Mouse (Mus musculus) left cerebral cortex, postnatal 25 days (tissue): ENCODE measurements at regions not wholly inside any gene's neighbourhood (a gene's known extent, or its start where the extent isn't known, plus 50 kb on each side); places are given as distances from the start of the nearest gene placed in this dataset.
A peak's percentile ranks its signal among the peaks of the same experiment; 100 is the strongest.

Experiments
- DNase-seq, 2 experiments: peaks; one replicate each; pipeline ENCODE4 v3.0.0; 2022; ENCODE audit warnings: low spot score in 2 of 2, mixed read lengths in 1 of 2
- intact Hi-C: fragments of 180-260 bp; cut with DNase I; formaldehyde crosslinking; loops from one replicate; pipeline ENCODE4 v1.15.1; 2025

DNA sequence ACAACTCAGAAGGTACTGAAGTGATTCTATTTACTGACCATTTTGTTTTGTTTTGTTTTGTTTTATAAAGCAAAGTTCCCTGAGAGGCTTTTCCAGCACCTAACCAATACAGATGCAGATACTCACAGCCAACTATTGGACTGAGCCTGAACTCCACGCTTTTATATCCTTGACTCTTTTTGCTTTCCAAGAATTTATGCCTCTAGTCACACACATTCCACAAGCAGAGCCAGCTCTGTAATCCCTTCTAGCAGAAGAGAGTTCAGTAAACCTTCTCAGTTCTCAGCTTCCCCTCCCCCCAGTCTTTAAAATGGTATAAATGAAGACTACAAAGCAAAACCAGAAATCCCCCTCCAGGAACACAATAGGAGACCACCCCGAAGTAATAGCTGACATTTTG, 269.0 kb upstream of the 1700003H04Rik start:
- DNase-seq: no peak
- intact Hi-C loops: no loop called here

GRCm38 (mm10) chr3:124820586-124820985, 239.7 kb upstream of the 1700003H04Rik start:
- no peak for DNase-seq
- intact Hi-C loops: no loop called here

DNA sequence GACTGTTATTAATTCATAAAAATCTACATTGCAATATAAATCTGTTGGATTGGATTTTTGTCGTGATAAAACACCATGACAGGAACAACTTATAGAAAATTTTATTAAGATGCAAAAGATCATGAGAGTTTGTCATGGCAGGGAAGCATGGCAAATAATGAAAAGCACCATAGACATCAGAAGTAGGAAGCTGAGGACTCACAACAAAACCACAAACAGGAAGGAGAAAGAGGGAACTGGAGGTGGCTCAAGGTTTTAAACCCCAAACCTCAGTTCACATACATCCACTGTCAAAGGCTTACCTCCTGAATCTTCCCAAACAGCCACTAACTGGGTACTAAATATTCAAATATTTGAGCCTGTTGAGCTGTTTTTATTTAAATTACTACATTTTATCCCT, 226.0 kb upstream of the 1700003H04Rik start:
- intact Hi-C loops: no loop called here
- DNase-seq: no peak

GRCm38 (mm10) chr3:124789220-124790017, 208.5 kb upstream of the 1700003H04Rik start:
- intact Hi-C loops: no loop called here
- no peak for DNase-seq

- DNase-seq: no peak
- intact Hi-C loops: no loop called here
Observed at GRCm38 (mm10) chr3:124788181-124788580, 207.3 kb upstream of the 1700003H04Rik start.

- DNase-seq: no peak
- intact Hi-C loops: no loop called here
Observed at GRCm38 (mm10) chr3:124770326-124770725, 189.4 kb upstream of the 1700003H04Rik start.

- intact Hi-C loops: no loop called here
- DNase-seq: no peak
Observed at GRCm38 (mm10) chr3:124769252-124769651, 188.4 kb upstream of the 1700003H04Rik start.

DNA sequence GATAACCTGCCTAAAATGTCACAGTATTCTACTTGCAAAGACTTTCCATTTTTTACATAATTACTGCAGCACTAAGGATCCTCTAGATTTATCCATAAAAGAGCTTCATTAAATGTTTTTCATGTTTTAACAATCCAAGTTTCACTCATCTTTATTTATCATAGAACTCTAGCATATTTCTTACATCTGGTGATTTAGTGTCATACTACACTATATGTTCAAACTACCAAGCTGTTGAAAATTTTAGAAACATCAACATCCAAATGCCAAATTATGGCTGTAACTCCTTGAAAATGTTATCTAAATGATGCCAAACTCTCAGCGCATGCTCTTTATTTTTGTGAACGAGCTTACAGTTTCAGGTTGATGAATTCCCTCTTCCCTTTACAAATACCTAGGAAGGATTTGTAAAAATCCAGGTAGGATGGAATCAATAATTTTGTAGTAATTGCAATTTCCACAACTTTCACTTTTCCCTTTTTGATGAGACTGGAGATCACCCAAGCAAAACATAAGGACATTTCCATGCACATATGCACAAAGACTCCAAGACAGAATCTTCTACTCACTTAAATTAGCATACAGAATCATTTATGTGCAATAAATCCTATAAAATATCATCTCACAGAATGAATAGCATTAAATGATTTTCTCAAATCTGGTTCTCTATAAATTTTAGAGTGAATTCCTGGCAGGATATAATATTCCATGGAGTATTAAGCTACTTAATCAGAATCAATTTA, 175.0 kb upstream of the 1700003H04Rik start:
- intact Hi-C loops: no loop called here

GRCm38 (mm10) chr3:124752571-124753118, 171.7 kb upstream of the 1700003H04Rik start:
- intact Hi-C loops: no loop called here
- no peak for DNase-seq

More for the DNA sequence above, 175.0 kb upstream of the 1700003H04Rik start:
- no peak for DNase-seq

DNA sequence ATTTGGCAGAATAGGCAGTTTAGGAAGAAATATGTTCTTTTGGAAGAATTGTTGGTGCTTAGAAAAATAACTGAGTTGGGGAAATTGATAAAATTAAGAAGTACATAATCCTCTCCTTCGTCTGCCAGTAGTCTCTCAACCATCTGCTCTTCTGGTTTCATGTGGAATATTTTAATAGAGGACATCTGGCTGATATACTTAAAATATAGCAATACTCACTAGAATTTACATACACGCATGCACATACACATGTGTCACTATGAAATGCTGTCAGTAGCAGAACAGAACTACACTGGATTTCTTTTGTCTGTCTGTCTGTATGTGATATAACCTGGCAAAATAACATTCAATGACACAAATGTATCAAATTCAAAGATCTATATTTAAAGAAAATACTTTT, 168.4 kb upstream of the 1700003H04Rik start:
- no peak for DNase-seq
- intact Hi-C loops: no loop called here

- DNase-seq: peak in 1 of 2 experiments; percentile 48
- intact Hi-C loops: no loop called here
Observed at GRCm38 (mm10) chr3:124728281-124728680, 147.4 kb upstream of the 1700003H04Rik start.

GRCm38 (mm10) chr3:124712166-124712565, 131.3 kb upstream of the 1700003H04Rik start:
- intact Hi-C loops: no loop called here
- no peak for DNase-seq

GRCm38 (mm10) chr3:124673551-124673950, 92.7 kb upstream of the 1700003H04Rik start:
- intact Hi-C loops: no loop called here

GRCm38 (mm10) chr3:124658153-124658552, 77.3 kb upstream of the 1700003H04Rik start:
- no peak for DNase-seq
- intact Hi-C loops: no loop called here

More at GRCm38 (mm10) chr3:124673551-124673950, 92.7 kb upstream of the 1700003H04Rik start:
- no peak for DNase-seq

DNA sequence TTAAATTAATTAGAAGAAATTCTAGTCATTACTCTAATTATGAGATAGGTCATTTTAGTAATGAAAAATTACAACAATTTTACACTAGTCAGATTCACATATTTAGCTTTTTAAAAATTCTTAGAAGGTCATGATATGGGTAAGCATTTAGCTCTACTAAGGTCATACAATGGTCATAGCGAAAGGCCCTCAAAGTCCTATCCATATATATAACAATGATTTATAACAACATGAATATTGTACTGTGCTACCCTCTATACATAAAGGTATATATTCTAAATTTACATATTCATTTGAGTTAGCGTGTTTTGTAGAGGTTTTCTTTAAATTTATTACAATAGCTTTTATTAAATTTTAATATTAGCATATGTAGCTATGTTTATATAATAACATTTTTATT, 52.5 kb upstream of the 1700003H04Rik start:
- intact Hi-C loops: no loop called here
- DNase-seq: no peak
